Comparison of ENCODE assay signal across 8 mouse cellular contexts in genomic region chr10:81559163-81559626, GRCm38 (mm10). TPM values are rescaled to one million over a fixed set of nuclear protein-coding genes. Genes with fewer than 3 reads are reported as not detected.
DNase-seq lines count a peak whose midpoint lies in the region; ATAC-seq and TF ChIP-seq lines count a peak whose summit lies in the region.

Gene Aes, plus strand, starts transcription at chr10:81559488.

- peaks cover 12% of the 10 kb centered on the region for H3K36me3 ChIP-seq in embryonic facial prominence, embryonic 12.5 days
- no peaks in the 10 kb centered on the region for H3K36me3 ChIP-seq in heart, adult 2 months (ENCODE audit: control insufficient read depth, insufficient read depth, low read length)
- peaks cover 8% of the 10 kb centered on the region; the same call in 1 of the 2 replicates for H3K36me3 ChIP-seq in limb, embryonic 15.5 days
- no peaks in the 10 kb centered on the region for H3K36me3 ChIP-seq in midbrain, embryonic 16.5 days (ENCODE audit: control insufficient read depth, insufficient read depth, low read length)
- peaks cover 10% of the 10 kb centered on the region for H3K36me3 ChIP-seq in stomach, embryonic 14.5 days (ENCODE audit: control insufficient read depth, insufficient read depth, low read length)

- WGBS in embryonic facial prominence, embryonic 12.5 days = under 1% methylated on average over 26 of the region's 53 CpGs
- under 1% methylated on average over 28 of the region's 53 CpGs for WGBS in heart, adult 2 months
- under 1% methylated on average over 27 of the region's 53 CpGs for whole genome bisulfite sequencing in limb, embryonic 15.5 days
- under 1% methylated on average over 34 of the region's 53 CpGs for WGBS in midbrain, embryonic 16.5 days
- under 1% methylated on average over 29 of the region's 53 CpGs for WGBS in stomach, embryonic 14.5 days

- peak; percentile 86 for DNase-seq in ovary, adult 18-20 months (ENCODE audit: low spot score)
- DNase-seq in ovary, postnatal 14 days (ENCODE audit: low spot score) = no peak
- DNase-seq in heart, adult 2 months = peak; percentile 92
- DNase-seq in kidney, adult 18-20 months = peak; percentile 88

- intact Hi-C loops in heart, adult 2 months (cut with DNase I) = loop anchor here (1.0 to 5.0 kb wide), 2 partner anchors 12 to 1747 kb away; no protein-coding TSS in a partner anchor

- peaks cover 39% of the 10 kb centered on the region for H3K4me1 ChIP-seq in embryonic facial prominence, embryonic 12.5 days
- H3K4me1 ChIP-seq in heart, adult 2 months (ENCODE audit: control insufficient read depth, insufficient read depth, low read length) = peaks cover 10% of the 10 kb centered on the region
- H3K4me1 ChIP-seq in limb, embryonic 15.5 days = peaks cover 41% of the 10 kb centered on the region
- peaks cover 33% of the 10 kb centered on the region for H3K4me1 ChIP-seq in midbrain, embryonic 16.5 days (ENCODE audit: control insufficient read depth, insufficient read depth, low read length)
- peaks cover 28% of the 10 kb centered on the region for H3K4me1 ChIP-seq in stomach, embryonic 14.5 days (ENCODE audit: control insufficient read depth, insufficient read depth, low read length)

- H3K79me2 ChIP-seq in heart, adult 2 months (replicated peaks; ENCODE audit: control insufficient read depth, insufficient read depth, low read length) = peaks cover 6% of the 10 kb centered on the region; the same call in 1 of the 2 replicates

- 0 out of 2 replicates have a peak, but pooled peaks have one; percentile 4 for TF ChIP-seq CTCF in heart, adult 2 months (IDR thresholded peaks at IDR 0.05)

- no peak for TF ChIP-seq EP300 in heart, adult 2 months (IDR thresholded peaks at IDR 0.05; ENCODE audit: insufficient read depth, low read depth, low read length)

- peak within 1 kb of the TSS; percentile 91 for H3K4me2 ChIP-seq in embryonic facial prominence, embryonic 12.5 days (replicated peaks)
- H3K4me2 ChIP-seq in limb, embryonic 15.5 days = peak within 1 kb of the TSS; percentile 80
- peak within 1 kb of the TSS; percentile 82 for H3K4me2 ChIP-seq in midbrain, embryonic 16.5 days (ENCODE audit: low read length)
- peak within 1 kb of the TSS; percentile 53 for H3K4me2 ChIP-seq in stomach, embryonic 14.5 days (replicated peaks; ENCODE audit: low read depth, low read length)

- H3K9ac ChIP-seq in embryonic facial prominence, embryonic 12.5 days = peak within 1 kb of the TSS; percentile 98
- H3K9ac ChIP-seq in heart, adult 2 months (ENCODE audit: low read depth, low read length) = peak within 1 kb of the TSS; percentile 82
- peak within 1 kb of the TSS; percentile 92 for H3K9ac ChIP-seq in limb, embryonic 15.5 days
- peak within 1 kb of the TSS; percentile 100 for H3K9ac ChIP-seq in midbrain, embryonic 16.5 days (ENCODE audit: low read depth, low read length)
- H3K9ac ChIP-seq in stomach, embryonic 14.5 days (replicated peaks; ENCODE audit: low read depth, low read length) = peak within 1 kb of the TSS; percentile 95

- no peaks in the 10 kb centered on the region for H3K27me3 ChIP-seq in embryonic facial prominence, embryonic 12.5 days
- no peaks in the 10 kb centered on the region for H3K27me3 ChIP-seq in heart, adult 2 months (ENCODE audit: control insufficient read depth, insufficient read depth, low read length)
- no peaks in the 10 kb centered on the region for H3K27me3 ChIP-seq in limb, embryonic 15.5 days
- H3K27me3 ChIP-seq in midbrain, embryonic 16.5 days (ENCODE audit: control insufficient read depth, insufficient read depth, low read depth, low read length) = no peaks in the 10 kb centered on the region
- no peaks in the 10 kb centered on the region for H3K27me3 ChIP-seq in stomach, embryonic 14.5 days (ENCODE audit: control insufficient read depth, insufficient read depth, low read length)

- ATAC-seq in embryonic facial prominence, embryonic 12.5 days (ENCODE audit: insufficient number of reproducible peaks, insufficient read depth, low FRiP score, low TSS enrichment) = 0 out of 2 replicates have a peak, but pooled peaks have one; percentile 12
- ATAC-seq in limb, embryonic 15.5 days (ENCODE audit: insufficient number of reproducible peaks, low FRiP score, low TSS enrichment, low read depth) = 0 out of 2 replicates have a peak, but pooled peaks have one; percentile 46
- peak; percentile 57 for ATAC-seq in midbrain, embryonic 16.5 days
- peak; percentile 70 for ATAC-seq in stomach, embryonic 14.5 days (ENCODE audit: insufficient number of reproducible peaks, insufficient read depth, low FRiP score, low read depth)

- peak within 1 kb of the TSS; percentile 96 for H3K4me3 ChIP-seq in embryonic facial prominence, embryonic 12.5 days
- peak within 1 kb of the TSS; percentile 88 for H3K4me3 ChIP-seq in heart, adult 2 months
- peak within 1 kb of the TSS; percentile 82 for H3K4me3 ChIP-seq in limb, embryonic 15.5 days
- peak within 1 kb of the TSS; percentile 89 for H3K4me3 ChIP-seq in midbrain, embryonic 16.5 days (ENCODE audit: low read depth, low read length)
- H3K4me3 ChIP-seq in stomach, embryonic 14.5 days (ENCODE audit: low read depth, low read length) = peak within 1 kb of the TSS; percentile 96

- no peak for TF ChIP-seq POLR2A in heart, adult 2 months (IDR thresholded peaks at IDR 0.05; ENCODE audit: insufficient read depth, low read depth, low read length)

- H3K9me3 ChIP-seq in embryonic facial prominence, embryonic 12.5 days = no peaks in the 10 kb centered on the region
- no peaks in the 10 kb centered on the region for H3K9me3 ChIP-seq in limb, embryonic 15.5 days
- H3K9me3 ChIP-seq in midbrain, embryonic 16.5 days (replicated peaks; ENCODE audit: control insufficient read depth, low read length, poor library complexity, severe bottlenecking) = no peaks in the 10 kb centered on the region
- no peaks in the 10 kb centered on the region; the same call in 1 of the 2 replicates for H3K9me3 ChIP-seq in stomach, embryonic 14.5 days (ENCODE audit: control insufficient read depth, low read depth, low read length)

- peak within 1 kb of the TSS; percentile 93 for H3K27ac ChIP-seq in embryonic facial prominence, embryonic 12.5 days
- H3K27ac ChIP-seq in heart, adult 2 months = peak within 1 kb of the TSS; percentile 97
- H3K27ac ChIP-seq in limb, embryonic 15.5 days = peak within 1 kb of the TSS; percentile 91
- peak within 1 kb of the TSS; percentile 87 for H3K27ac ChIP-seq in midbrain, embryonic 16.5 days (ENCODE audit: low read length)
- H3K27ac ChIP-seq in stomach, embryonic 14.5 days (ENCODE audit: low read length) = peak within 1 kb of the TSS; percentile 95

RNA-seq across cellular contexts. Expression of gene Aes, which starts in this region (rescaled TPM):
- 523 and 554 TPM in 2 replicates for polyA plus RNA-seq in embryonic facial prominence, embryonic 12.5 days (2016; fragmentation: Nextera tagmentation; extraction: Ambion mirVana)
- 1,000 to 10,000 TPM in 1 of 2 experiments, 100 to 1,000 TPM in 1; 982 to 1,113 TPM for total RNA-seq in heart, adult 2 months (2021)
- 2,586 and 3,063 TPM in 2 replicates for polyA plus RNA-seq in heart, adult 2 months (2012; rRNA removed)
- polyA plus RNA-seq in limb, embryonic 15.5 days (2015; fragmentation: Nextera tagmentation; extraction: Ambion mirVana) = 517 and 519 TPM in 2 replicates
- polyA plus RNA-seq in midbrain, embryonic 16.5 days (2015; fragmentation: Nextera tagmentation; extraction: Ambion mirVana) = 700 and 706 TPM in 2 replicates
- 363 and 388 TPM in 2 replicates for polyA plus RNA-seq in stomach, embryonic 14.5 days (2014; fragmentation: Nextera tagmentation; extraction: Ambion mirVana)

Comparison
In these comparisons a context has a peak if more than half of its experiments do, and no peak if none do; other contexts are left out.
1. ATAC-seq: peak in every context shown above with its lines; median percentile 70 in stomach, embryonic 14.5 days; 57 in midbrain, embryonic 16.5 days; 46 in limb, embryonic 15.5 days; 12 in embryonic facial prominence, embryonic 12.5 days.